Mouse (Mus musculus) small intestine, adult 2 months (tissue): Measurements from ENCODE around the gene Erp29.

Experiments
- CTCF ChIP-seq: fragments of 200-500 bp; IDR thresholded peaks from 2 replicates; pipeline ENCODE4 v1.5.1; 2012; ENCODE audit warnings: low read depth, mild to moderate bottlenecking, control low read depth, inconsistent platforms, low read length, moderate library complexity, mixed read lengths; ENCODE audit not compliant: insufficient replicate concordance, insufficient read length; ENCODE audit errors: extremely low read depth
- POLR2A ChIP-seq: fragments of 200-500 bp; IDR thresholded peaks from 2 replicates; pipeline ENCODE4 v1.6.1; 2012; ENCODE audit warnings: low read depth, mild to moderate bottlenecking, control low read depth, inconsistent platforms, low read length, moderate library complexity

DNA sequence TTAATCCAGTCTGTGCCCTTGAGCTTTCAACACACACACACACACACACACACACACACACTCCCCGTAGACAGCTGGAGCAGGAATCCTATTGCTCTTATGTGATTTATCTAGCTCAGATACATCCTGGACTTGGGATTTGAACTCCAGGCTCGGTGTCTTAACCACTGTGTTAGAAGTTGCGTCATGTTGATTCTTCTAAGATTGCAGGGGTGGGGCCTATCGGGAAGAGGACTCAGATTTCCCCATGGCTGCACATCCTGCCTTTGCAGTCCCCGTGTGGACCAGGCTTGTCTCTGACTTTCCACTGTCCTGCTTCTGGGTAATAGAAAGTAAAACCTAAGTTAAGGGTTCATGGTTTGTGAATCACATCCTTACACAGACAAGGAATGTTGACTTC is 52.2 kb downstream of the Erp29 start:
- TF ChIP-seq CTCF (no peak), POLR2A (no peak)
